Mouse (Mus musculus) thymus, postnatal 10 days (tissue): Measurements from ENCODE around the gene Ninj1.

Experiments used
- DNase-seq, 2 experiments: peaks; one replicate each; pipeline ENCODE4 v3.0.0; 2021; ENCODE audit warnings: low spot score in 2 of 2

The Ninj1 gene

GRCm38 (mm10) chr13:49225633-49226032 is 38.3 kb downstream of the Ninj1 start:
- no peak for DNase-seq

GRCm38 (mm10) chr13:49233792-49234572 is 46.7 kb downstream of the Ninj1 start:
- no peak for DNase-seq

- no peak for DNase-seq
Observed at GRCm38 (mm10) chr13:49234711-49235110, 47.4 kb downstream of the Ninj1 start.

GRCm38 (mm10) chr13:49237617-49238016 is 50.3 kb downstream of the Ninj1 start:
- no peak for DNase-seq

- no peak for DNase-seq
Observed at GRCm38 (mm10) chr13:49238737-49239136, 51.5 kb downstream of the Ninj1 start.

GRCm38 (mm10) chr13:49242321-49243065 is 55.2 kb downstream of the Ninj1 start:
- DNase-seq, result peak; percentile 81 to 82

GRCm38 (mm10) chr13:49243492-49243891 is 56.2 kb downstream of the Ninj1 start:
- DNase-seq, result no peak

- no peak for DNase-seq
Observed at GRCm38 (mm10) chr13:49245251-49245650, 58.0 kb downstream of the Ninj1 start.
